Mouse (Mus musculus) kidney, adult 2 months (tissue): ENCODE data around the gene Nfasc.

Source experiments
- CTCF ChIP-seq: fragments of 200-500 bp; conservative IDR thresholded peaks from 2 replicates; pipeline ENCODE4 v1.5.1; 2011; ENCODE audit warnings: low read depth, mild to moderate bottlenecking, control low read depth, low read length, moderate library complexity, mixed read lengths; ENCODE audit not compliant: insufficient read depth, insufficient read length
- POLR2A ChIP-seq: fragments of 200-500 bp; IDR thresholded peaks from one replicate; pipeline ENCODE4 v1.6.1; 2011; ENCODE audit warnings: low read depth, low read length, control low read depth

DNA sequence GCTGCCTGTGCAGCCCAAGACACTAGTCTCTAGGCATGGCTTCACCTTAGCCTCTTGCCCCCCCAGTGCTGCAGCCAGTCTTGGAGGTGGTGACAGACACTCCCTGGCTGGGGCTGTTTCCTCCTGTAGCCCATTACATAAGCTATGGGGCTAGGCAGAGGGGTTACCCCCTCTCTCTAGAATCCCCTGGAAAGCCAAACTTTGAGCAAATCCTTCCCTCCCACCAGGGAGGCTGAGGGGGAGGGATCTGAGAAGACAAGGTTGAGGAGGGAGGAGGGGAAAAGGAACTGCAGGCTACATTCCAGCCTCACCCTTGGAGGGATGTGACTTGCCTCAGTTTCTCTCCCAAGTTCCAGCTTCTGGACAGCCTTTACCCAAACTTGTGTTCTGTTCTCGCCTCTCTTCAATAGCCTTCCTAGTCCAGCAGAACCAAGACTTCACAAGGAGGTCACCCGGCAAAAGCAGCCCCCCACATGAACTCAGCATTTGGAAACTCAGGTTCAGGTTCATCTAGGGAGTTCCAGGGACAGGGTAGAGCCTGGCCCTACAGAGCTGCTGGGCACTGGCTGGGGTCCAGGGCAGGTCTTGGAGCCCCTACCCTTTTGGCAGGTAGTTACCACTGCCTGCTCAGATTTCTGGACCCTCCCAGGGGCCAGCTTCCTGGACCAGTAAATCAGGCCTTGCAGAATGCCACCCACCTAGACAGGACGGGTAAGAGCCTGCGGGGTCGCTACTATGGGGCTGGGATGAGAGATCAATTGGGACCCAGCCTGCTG lies 199.6 kb downstream of the Nfasc start:
- TF ChIP-seq CTCF (no peak), POLR2A (no peak)
